Mouse (Mus musculus): Measurements from ENCODE around the gene Olfr488.
"Not testable (repeated sequence)": the region's sequence is repeated elsewhere in the genome, so short reads cannot be mapped to it uniquely, and the experiment has no call there.

The Olfr488 gene

GRCm38 (mm10) chr7:108258247-108258646 lies at the start of gene Olfr488:
Gene Olfr488 (minus strand): TSS chr7:108258347.
- DNase-seq = no peak

GRCm38 (mm10) chr7:108288834-108289233 lies 30.7 kb upstream of the Olfr488 start, which contains the start of gene Olfr490:
Gene Olfr490 (minus strand): TSS chr7:108288934.
- no peak for DNase-seq

GRCm38 (mm10) chr7:108233551-108233950 lies 24.6 kb downstream of the Olfr488 start:
- no peak for DNase-seq

- DNase-seq = not testable (repeated sequence)
These were observed 43.6 kb downstream of the Olfr488 start, which contains the start of gene Olfr487 for GRCm38 (mm10) chr7:108214536-108214935. Gene Olfr487 (minus strand): TSS chr7:108214636.

Measured in kidney, postnatal 36 days (tissue).